Mouse (Mus musculus): ENCODE measurements around the gene Stn1. TPM values are rescaled to one million over a fixed set of nuclear protein-coding genes. Genes with fewer than 3 reads are reported as not detected.

Stn1 gene
- polyA plus RNA-seq, 1 experiment from 2014 or later = 58.2 TPM

DNA sequence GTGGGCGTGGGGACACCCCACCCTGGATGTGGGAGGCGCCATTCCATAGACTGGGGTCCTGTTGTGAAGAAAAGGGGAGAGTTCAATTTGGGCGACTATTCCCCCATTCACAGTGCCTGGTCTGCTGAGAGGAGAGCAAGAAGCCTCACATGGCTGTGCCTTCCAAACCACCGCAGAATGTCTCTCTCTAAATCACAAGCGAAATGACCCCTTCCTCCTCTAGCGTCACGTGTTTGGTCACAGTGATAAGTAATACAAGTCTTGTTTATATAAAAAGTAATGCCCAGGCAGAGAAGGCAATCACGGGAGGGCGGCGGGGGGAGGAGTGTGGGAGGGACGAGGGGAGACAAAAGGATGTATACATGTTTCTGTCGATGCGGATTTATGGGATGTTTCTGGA lies 26.4 kb upstream of the Stn1 start:
- Histone ChIP-seq H3K9ac (no peak overlapping the region), H3K9me3 (no peaks in the 10 kb centered on the region), H3K4me2 (no peak overlapping the region), H3K27ac (no peak overlapping the region), H3K4me3 (no peak overlapping the region), H3K36me3 (no peaks in the 10 kb centered on the region), H3K27me3 (no peaks in the 10 kb centered on the region), H3K4me1 (peaks cover 9% of the 10 kb centered on the region)
- ATAC-seq (ENCODE audit: insufficient number of reproducible peaks, insufficient read depth, low FRiP score, low TSS enrichment, low read depth) = no peak
- 75% methylated on average over 13 of the region's 13 CpGs for WGBS

DNA sequence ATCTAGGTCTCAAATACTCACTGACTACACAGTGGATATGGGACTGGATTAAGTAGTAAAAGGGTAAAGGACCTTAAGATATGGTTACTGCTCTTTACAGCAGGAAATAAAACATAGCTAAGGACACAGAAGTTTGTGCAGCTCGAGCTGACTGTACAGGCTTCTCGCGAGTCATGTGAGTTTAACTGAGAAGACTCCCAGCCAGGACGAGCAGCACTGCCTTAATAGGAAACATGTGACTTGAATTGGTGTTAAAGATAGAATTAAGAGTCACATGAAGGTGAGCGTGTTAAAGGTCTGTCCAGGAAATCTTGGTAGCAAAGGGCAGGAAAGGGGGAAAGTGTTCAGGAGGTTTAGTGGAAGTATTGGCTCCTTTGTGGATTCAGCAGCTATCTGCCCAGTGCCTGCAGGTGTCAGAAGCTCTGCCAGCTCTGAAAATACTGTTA lies 24.7 kb upstream of the Stn1 start:
- whole genome bisulfite sequencing = 28% methylated on average over 5 of the region's 5 CpGs

DNA sequence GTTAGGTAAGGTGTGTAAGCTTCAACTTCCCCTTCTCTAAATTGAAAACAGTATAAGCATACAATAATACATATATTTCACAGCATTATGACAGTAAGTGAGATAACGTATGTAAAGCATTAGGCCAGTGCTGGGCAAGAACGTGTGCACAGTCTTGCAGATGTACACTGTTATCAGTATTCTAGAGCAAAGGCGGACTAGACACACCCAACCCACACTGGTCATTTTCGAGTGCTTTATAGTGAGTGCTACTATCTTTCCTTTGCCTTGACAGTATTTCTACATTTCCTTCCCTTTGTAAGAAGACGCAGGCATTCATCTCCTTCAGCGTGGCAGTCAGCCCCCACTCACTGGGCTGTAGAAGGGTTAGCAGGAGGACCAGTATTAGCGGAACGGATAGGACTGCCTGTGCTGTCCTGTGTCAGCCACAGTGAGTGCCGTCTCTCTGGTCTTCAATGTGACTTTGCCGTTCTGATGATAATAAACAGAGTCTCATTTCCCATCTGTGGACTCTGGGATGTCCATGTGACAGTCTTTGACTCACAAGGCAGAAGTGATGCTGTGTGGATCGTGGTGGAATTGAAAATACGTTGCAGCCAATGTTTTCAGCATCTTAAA lies 23.3 kb upstream of the Stn1 start:
- H3K36me3 ChIP-seq = no peaks in the 10 kb centered on the region
- H3K9ac ChIP-seq = no peak overlapping the region
- H3K4me2 ChIP-seq = no peak overlapping the region
- H3K27me3 ChIP-seq = no peaks in the 10 kb centered on the region
- peaks cover 9% of the 10 kb centered on the region for H3K4me1 ChIP-seq
- H3K9me3 ChIP-seq = no peaks in the 10 kb centered on the region
- no peak overlapping the region for H3K27ac ChIP-seq
- ATAC-seq (ENCODE audit: insufficient number of reproducible peaks, insufficient read depth, low FRiP score, low TSS enrichment, low read depth) = no peak
- WGBS = 84% methylated on average over 12 of the region's 12 CpGs
- H3K4me3 ChIP-seq = no peak overlapping the region

More for the DNA sequence above, 24.7 kb upstream of the Stn1 start:
- Histone ChIP-seq H3K4me2 (no peak overlapping the region), H3K4me1 (peaks cover 9% of the 10 kb centered on the region), H3K27me3 (no peaks in the 10 kb centered on the region), H3K9me3 (no peaks in the 10 kb centered on the region), H3K4me3 (no peak overlapping the region), H3K36me3 (no peaks in the 10 kb centered on the region), H3K27ac (no peak overlapping the region), H3K9ac (no peak overlapping the region)
- ATAC-seq (ENCODE audit: insufficient number of reproducible peaks, insufficient read depth, low FRiP score, low TSS enrichment, low read depth) = no peak

DNA sequence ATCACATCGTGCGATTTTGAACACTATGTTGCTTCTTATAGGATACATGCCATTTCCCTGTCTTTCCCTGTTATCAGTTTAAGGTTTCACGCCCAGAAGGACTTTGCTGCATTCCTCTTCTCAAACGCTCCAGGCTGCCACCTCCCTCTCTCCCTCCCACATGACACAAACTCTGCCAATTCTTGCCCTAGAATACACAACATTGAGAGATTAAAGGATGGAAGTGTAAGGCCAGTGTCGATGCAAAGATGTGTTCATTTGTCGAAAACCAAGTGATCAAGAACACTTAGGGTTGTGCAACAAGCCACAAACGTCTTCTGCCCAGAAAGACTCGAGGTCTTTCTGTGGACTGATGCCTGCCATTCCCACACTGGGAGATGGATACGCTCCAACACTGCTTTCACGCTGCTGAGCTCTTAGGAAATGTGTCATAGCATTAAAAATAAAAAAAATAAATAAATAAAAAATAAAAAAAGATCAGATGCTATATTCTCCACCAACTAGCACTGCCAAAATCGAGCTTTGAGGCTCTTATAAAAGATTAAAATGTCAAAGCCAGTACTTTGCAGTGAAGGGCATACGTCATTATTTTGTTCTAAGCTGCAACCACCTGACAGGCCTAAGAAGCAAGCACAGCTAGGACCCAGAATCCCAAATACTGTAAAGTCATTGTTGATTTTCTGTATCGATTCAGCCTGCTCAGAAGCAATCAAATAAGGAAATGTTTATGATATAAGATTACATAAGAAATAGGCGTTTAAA lies 22.6 kb upstream of the Stn1 start:
- ATAC-seq (ENCODE audit: insufficient number of reproducible peaks, insufficient read depth, low FRiP score, low TSS enrichment, low read depth) = no peak
- no peaks in the 10 kb centered on the region for H3K27me3 ChIP-seq
- peaks cover 5% of the 10 kb centered on the region; the same call in 1 of the 2 replicates for H3K4me1 ChIP-seq
- H3K36me3 ChIP-seq = no peaks in the 10 kb centered on the region
- H3K9ac ChIP-seq = no peak overlapping the region
- no peaks in the 10 kb centered on the region for H3K9me3 ChIP-seq
- H3K4me2 ChIP-seq = no peak overlapping the region
- 61% methylated on average over 14 of the region's 14 CpGs for WGBS
- no peak overlapping the region for H3K4me3 ChIP-seq
- H3K27ac ChIP-seq = no peak overlapping the region

DNA sequence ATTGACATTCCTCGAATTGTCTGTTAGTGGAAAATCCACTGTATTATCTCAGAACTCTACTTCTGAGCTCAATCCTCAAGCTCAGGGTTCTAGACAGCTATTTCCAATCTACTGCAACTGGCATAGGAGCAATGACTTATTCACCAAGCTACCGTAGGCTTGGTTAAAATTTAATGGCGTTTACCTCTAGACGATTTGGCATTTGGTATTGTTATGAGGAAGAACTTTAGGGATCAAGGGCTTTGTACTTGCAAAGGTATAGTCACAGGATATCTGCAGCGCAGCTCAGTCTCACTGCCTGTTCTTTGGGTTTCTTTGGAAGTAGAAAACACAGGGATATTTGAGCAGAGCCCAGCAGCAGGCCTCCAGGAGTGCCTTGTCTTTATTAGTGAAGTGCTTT lies 21.8 kb upstream of the Stn1 start:
- no peak overlapping the region for H3K4me2 ChIP-seq
- H3K4me3 ChIP-seq = no peak overlapping the region
- ATAC-seq (ENCODE audit: insufficient number of reproducible peaks, insufficient read depth, low FRiP score, low TSS enrichment, low read depth) = no peak
- H3K9ac ChIP-seq = no peak overlapping the region
- peaks cover 5% of the 10 kb centered on the region; the same call in 1 of the 2 replicates for H3K4me1 ChIP-seq
- H3K9me3 ChIP-seq = no peaks in the 10 kb centered on the region
- H3K27me3 ChIP-seq = no peaks in the 10 kb centered on the region
- H3K27ac ChIP-seq = peak overlapping the region; percentile 4; the same call in 1 of the 2 replicates
- H3K36me3 ChIP-seq = no peaks in the 10 kb centered on the region
- 58% methylated on average over 5 of the region's 5 CpGs for WGBS

DNA sequence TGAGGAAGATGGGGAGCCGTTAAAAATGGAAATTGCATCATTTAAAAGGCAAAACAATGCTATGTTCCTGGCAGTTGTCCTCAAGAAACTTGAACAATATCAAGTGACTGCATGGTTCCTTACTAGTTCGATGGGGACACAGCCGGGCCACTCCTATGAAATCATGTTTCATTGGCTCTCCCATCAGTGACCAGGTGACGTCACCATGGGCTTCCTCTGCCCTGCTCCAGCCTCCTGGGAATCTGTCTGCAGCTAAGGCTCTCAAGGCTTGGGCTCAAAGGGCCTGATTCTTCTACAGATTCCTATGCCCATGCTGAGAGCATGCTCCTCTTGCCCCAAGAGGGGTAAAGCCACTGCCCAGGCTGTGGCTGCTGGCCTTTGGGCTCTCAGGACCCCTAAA lies 12.3 kb upstream of the Stn1 start:
- no peaks in the 10 kb centered on the region for H3K4me1 ChIP-seq
- 76% methylated on average over 4 of the region's 4 CpGs for WGBS
- H3K4me2 ChIP-seq = no peak overlapping the region
- no peak overlapping the region for H3K4me3 ChIP-seq
- H3K36me3 ChIP-seq = no peaks in the 10 kb centered on the region
- ATAC-seq (ENCODE audit: insufficient number of reproducible peaks, insufficient read depth, low FRiP score, low TSS enrichment, low read depth) = no peak
- no peaks in the 10 kb centered on the region for H3K27me3 ChIP-seq
- no peaks in the 10 kb centered on the region for H3K9me3 ChIP-seq
- no peak overlapping the region for H3K9ac ChIP-seq
- H3K27ac ChIP-seq = no peak overlapping the region

DNA sequence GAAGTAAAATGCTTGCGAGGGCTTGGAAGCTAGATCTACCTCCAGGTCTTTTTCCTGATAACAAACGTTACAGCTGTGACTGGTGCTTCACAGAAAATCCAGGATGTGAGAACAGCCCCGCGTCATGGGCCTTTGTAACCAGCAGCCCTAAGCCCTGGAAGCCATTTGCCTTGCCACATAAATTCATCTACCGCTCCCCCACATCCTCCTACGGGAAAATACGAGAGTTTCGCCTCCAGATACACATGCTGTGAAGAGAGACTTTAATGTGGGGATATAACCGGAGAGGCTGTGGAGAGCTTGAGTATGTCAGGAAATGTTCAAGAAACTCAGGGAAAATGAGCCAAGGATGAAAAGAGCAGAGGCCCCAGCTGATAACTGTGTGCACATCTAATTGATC lies 11.9 kb upstream of the Stn1 start:
- no peak for ATAC-seq (ENCODE audit: insufficient number of reproducible peaks, insufficient read depth, low FRiP score, low TSS enrichment, low read depth)
- no peaks in the 10 kb centered on the region for H3K9me3 ChIP-seq
- WGBS = 81% methylated on average over 9 of the region's 9 CpGs
- no peak overlapping the region for H3K27ac ChIP-seq
- no peaks in the 10 kb centered on the region for H3K36me3 ChIP-seq
- no peak overlapping the region for H3K4me3 ChIP-seq
- no peaks in the 10 kb centered on the region for H3K4me1 ChIP-seq
- H3K9ac ChIP-seq = no peak overlapping the region
- H3K27me3 ChIP-seq = no peaks in the 10 kb centered on the region
- no peak overlapping the region for H3K4me2 ChIP-seq

DNA sequence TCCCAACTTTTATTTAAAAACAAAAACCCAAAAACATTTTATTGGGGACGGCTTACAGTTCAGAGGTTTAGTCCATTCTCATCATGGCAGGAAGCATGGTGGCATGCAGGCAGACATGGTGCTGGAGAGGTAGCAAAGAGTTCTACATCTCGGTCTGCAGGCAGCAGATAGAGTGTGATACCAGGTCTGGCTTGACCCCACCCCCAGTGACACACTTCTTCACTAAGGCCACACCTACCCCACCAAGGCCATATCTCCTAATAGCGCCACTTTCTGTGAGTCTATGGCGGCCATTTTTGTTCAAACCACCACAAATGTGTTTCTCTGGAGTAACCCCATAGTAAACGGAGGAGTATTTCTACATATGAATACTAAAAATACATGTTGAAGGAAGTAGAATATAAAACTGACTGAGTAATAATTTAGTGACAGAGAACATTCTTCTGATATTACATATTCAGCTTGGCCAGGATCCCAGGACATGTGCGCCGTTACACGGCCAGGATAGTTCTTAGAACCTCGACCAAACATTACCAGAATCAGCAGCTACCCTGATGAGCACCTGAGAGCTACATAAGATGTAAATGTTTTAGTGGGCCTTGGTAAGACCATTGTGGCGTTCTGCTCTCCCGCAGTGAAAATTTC lies 11.2 kb upstream of the Stn1 start:
- WGBS = 87% methylated on average over 11 of the region's 11 CpGs
- Histone ChIP-seq H3K9ac (no peak overlapping the region), H3K9me3 (no peaks in the 10 kb centered on the region), H3K27ac (no peak overlapping the region), H3K27me3 (no peaks in the 10 kb centered on the region), H3K4me3 (no peak overlapping the region), H3K4me2 (no peak overlapping the region), H3K36me3 (no peaks in the 10 kb centered on the region), H3K4me1 (no peaks in the 10 kb centered on the region)
- no peak for ATAC-seq (ENCODE audit: insufficient number of reproducible peaks, insufficient read depth, low FRiP score, low TSS enrichment, low read depth)

DNA sequence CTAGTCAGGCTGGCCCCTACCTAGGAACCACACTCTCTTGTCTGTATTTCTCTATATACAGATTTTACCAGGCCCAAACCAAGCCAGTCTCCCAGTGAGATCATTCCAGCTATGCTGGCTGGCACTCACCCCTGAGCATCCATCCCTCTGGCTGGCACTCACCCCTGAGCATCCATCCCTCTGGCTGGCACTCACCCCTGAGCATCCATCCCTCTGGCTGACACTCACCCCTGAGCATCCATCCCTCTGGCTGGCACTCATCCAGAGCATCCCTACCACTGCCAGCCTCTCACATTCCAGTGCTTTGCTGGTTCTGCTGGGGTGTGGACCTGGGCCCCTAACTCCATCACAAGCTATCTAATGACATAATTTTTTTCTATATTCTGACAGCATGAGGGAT lies 8.2 kb upstream of the Stn1 start:
- no peaks in the 10 kb centered on the region for H3K9me3 ChIP-seq
- no peaks in the 10 kb centered on the region for H3K27me3 ChIP-seq
- no peaks in the 10 kb centered on the region for H3K36me3 ChIP-seq
- H3K4me1 ChIP-seq = no peaks in the 10 kb centered on the region
- no peak overlapping the region for H3K4me2 ChIP-seq
- H3K4me3 ChIP-seq = no peak overlapping the region
- H3K9ac ChIP-seq = no peak overlapping the region
- ATAC-seq (ENCODE audit: insufficient number of reproducible peaks, insufficient read depth, low FRiP score, low TSS enrichment, low read depth) = no peak
- H3K27ac ChIP-seq = no peak overlapping the region

DNA sequence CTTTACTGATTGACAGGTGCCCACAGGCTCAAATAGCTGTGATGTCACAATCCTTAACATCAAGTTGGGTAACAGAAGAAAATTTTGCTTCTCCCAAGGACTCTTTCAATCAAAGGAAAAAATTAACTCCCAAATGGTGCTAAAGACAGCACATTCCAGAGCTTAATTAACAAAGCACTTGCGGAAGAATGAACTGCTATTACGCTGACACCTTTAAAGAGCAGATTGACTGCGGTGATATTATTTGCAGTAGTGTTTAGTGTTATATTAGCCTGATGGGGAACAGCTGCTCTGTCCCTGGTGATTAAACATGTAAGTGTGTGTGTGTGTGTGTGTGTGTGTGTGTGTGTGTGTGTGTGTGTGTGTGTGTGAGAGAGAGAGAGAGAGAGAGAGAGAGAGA lies 7.7 kb upstream of the Stn1 start:
- no peak for ATAC-seq (ENCODE audit: insufficient number of reproducible peaks, insufficient read depth, low FRiP score, low TSS enrichment, low read depth)
- 48% methylated on average over 3 of the region's 3 CpGs for WGBS
- H3K9me3 ChIP-seq = no peaks in the 10 kb centered on the region
- no peak overlapping the region for H3K9ac ChIP-seq
- no peak overlapping the region for H3K27ac ChIP-seq
- H3K4me2 ChIP-seq = no peak overlapping the region
- H3K27me3 ChIP-seq = no peaks in the 10 kb centered on the region
- no peaks in the 10 kb centered on the region for H3K4me1 ChIP-seq
- no peaks in the 10 kb centered on the region for H3K36me3 ChIP-seq
- no peak overlapping the region for H3K4me3 ChIP-seq

DNA sequence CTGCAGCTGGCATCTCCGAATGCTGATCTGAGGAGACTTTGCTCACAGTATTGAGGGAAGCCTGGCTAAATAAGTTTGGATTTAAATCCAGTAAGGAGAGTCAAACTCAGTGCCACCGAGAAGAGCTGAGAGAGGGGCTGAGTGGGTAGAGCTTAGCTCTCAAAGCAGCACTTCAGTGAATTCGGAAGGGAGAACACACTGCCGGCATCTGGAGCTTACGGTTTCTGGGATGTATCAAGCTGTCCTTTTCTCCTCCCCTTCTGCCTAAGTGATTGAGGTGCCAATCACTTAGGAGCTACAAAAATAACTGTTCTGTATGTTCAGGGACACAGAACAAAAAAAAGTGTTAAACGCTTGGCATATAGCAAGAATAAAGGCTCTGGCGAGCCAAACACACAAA lies 5.1 kb upstream of the Stn1 start:
- H3K9ac ChIP-seq = no peak overlapping the region
- no peak for ATAC-seq (ENCODE audit: insufficient number of reproducible peaks, insufficient read depth, low FRiP score, low TSS enrichment, low read depth)
- no peak overlapping the region for H3K27ac ChIP-seq
- WGBS = 74% methylated on average over 7 of the region's 7 CpGs
- H3K9me3 ChIP-seq = no peaks in the 10 kb centered on the region
- peaks cover 14% of the 10 kb centered on the region for H3K4me1 ChIP-seq
- no peaks in the 10 kb centered on the region for H3K36me3 ChIP-seq
- no peak overlapping the region for H3K4me3 ChIP-seq
- no peaks in the 10 kb centered on the region for H3K27me3 ChIP-seq
- H3K4me2 ChIP-seq = no peak overlapping the region

DNA sequence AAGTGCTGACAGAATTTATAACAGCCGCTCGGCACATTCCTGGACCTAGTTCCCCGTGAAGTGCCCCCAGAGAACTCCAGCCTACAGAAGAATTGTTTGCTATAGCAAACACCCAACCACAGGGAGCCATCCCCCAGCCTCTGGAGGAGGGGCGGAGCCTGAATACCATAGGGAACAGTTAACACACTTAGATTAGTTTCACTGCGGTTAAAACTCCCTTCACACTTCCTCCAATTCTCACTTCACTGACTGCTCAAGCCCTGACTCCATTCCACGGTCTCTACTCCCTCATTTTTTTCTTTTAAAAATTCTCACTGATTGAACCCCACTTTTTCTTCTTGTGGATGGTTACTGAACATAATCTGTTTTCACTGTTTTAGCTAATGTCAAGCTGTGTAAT lies 1.5 kb upstream of the Stn1 start:
- H3K4me2 ChIP-seq = no peak overlapping the region
- 0 out of 2 replicates have a peak, but pooled peaks cover 4% of the 10 kb centered on the region for H3K36me3 ChIP-seq
- no peak for ATAC-seq (ENCODE audit: insufficient number of reproducible peaks, insufficient read depth, low FRiP score, low TSS enrichment, low read depth)
- no peak overlapping the region for H3K27ac ChIP-seq
- WGBS = 12% methylated on average over 6 of the region's 6 CpGs
- no peaks in the 10 kb centered on the region for H3K27me3 ChIP-seq
- H3K4me1 ChIP-seq = peaks cover 37% of the 10 kb centered on the region
- H3K9ac ChIP-seq = no peak overlapping the region
- no peaks in the 10 kb centered on the region for H3K9me3 ChIP-seq
- no peak overlapping the region for H3K4me3 ChIP-seq

Data from embryonic facial prominence, embryonic 13.5 days (tissue).